Mouse (Mus musculus) thymus, adult 18-20 months (tissue): ENCODE data around the gene Ppat.

Experiments used
- DNase-seq, 2 experiments: peaks; one replicate each; pipeline ENCODE4 v3.0.0; 2022; ENCODE audit warnings: mixed read lengths in 2 of 2

Gene Ppat

DNA sequence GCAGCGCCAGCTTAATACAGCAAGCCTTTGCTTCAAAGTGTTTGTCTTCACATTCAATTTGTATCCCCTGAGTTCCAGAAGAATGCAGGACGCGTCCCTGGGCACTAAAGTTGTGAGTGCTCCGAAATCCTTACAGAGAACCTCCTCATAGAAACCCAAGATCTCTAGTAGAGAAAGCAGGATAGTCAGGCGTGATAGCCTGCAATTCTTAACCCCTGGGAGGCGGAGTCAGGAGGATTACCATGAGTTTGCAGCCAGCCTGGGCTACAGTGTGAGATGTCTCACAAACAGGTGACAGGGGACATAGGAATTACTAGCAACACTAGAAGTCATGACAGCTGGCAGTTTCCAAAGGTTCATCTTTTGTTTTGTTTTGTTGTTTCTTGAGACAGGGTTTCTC is 81.8 kb downstream of the Ppat start:
- no peak for DNase-seq

DNA sequence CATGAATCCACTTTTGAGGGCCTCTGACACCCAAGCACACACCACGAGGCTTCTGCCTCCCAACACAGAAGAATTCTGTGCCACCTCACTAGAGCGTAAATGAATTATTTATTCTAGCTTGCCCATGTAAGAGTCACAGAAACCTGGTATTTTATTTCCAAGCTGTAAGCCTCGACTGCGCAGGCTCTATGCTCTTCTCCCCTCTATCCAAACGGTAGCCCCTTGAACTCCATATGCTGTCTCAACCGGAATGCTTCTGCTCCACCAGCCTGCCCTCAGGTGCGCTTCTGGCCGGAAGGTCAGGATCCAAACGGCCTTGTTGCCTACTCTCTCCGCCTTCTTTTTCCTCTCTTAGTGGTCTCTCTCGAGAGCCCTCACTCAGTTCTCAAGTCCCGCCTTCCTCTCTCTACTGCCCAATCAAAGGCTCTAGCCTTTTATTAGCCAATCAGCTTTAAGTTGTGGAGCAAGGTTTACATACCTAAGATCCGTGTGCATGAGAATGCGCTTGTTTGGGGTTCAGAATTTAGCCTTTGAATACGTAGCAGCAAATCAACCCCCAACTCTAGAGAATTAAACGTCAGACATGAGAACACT is 82.6 kb downstream of the Ppat start:
- peak in 1 of 2 experiments; percentile 45 for DNase-seq

DNA sequence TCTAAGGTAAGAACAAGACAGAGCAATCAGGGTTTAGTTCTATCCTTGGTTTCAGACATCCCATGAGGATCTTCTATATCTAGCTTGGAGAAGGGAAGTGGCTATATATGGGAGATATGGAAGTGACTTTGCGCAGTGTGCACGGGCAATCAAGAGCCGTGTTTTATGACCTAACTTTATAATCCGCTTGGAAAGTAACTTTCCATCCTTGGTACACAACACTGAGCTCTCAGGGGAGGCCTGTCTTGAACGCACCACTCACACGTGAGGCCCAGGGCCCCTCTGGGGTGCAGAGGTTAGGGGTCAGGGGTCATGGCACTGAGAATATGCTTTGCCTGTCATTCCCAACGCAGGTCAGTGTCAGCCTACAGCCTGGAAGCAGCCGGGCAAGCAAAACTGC is 84.6 kb downstream of the Ppat start:
- DNase-seq = no peak
